Mouse (Mus musculus): ENCODE measurements around the gene Urod.
A peak's percentile ranks its signal among the peaks of the same experiment; 100 is the strongest.

Gene Urod

GRCm38 (mm10) chr4:116993672-116994621 is at the start of gene Urod:
Gene Urod, minus strand, starts transcription at chr4:116994413.
- DNase-seq (ENCODE audit: low spot score in 2 of 2): peak; percentile 84 to 89

GRCm38 (mm10) chr4:117041283-117041721 is 47.1 kb upstream of the Urod start:
- DNase-seq (ENCODE audit: low spot score in 2 of 2): no peak

GRCm38 (mm10) chr4:117040791-117041190 is 46.6 kb upstream of the Urod start:
- DNase-seq (ENCODE audit: low spot score in 2 of 2): no peak

GRCm38 (mm10) chr4:117039925-117040687 is 45.9 kb upstream of the Urod start:
- peak in 1 of 2 experiments; percentile 64 for DNase-seq (ENCODE audit: low spot score in 2 of 2)

- no peak for DNase-seq (ENCODE audit: low spot score in 2 of 2)
Measured at GRCm38 (mm10) chr4:117031105-117031504, 36.9 kb upstream of the Urod start.

GRCm38 (mm10) chr4:117023469-117023868 is 29.3 kb upstream of the Urod start:
- DNase-seq (ENCODE audit: low spot score in 2 of 2): no peak

GRCm38 (mm10) chr4:117019206-117020134 is 25.3 kb upstream of the Urod start, which contains the start of gene Eif2b3:
Gene Eif2b3, plus strand, starts transcription at chr4:117019402.
- DNase-seq (ENCODE audit: low spot score in 2 of 2): peak; percentile 58 to 84

- no peak for DNase-seq (ENCODE audit: low spot score in 2 of 2)
Measured at GRCm38 (mm10) chr4:117018327-117018726, 24.1 kb upstream of the Urod start.

- no peak for DNase-seq (ENCODE audit: low spot score in 2 of 2)
Measured at GRCm38 (mm10) chr4:117017738-117018137, 23.5 kb upstream of the Urod start.

- no peak for DNase-seq (ENCODE audit: low spot score in 2 of 2)
Measured at GRCm38 (mm10) chr4:117014901-117015415, 20.7 kb upstream of the Urod start.

GRCm38 (mm10) chr4:117013596-117013995 is 19.4 kb upstream of the Urod start:
- no peak for DNase-seq (ENCODE audit: low spot score in 2 of 2)

- DNase-seq (ENCODE audit: low spot score in 2 of 2): no peak
Measured at GRCm38 (mm10) chr4:117010231-117010630, 16.0 kb upstream of the Urod start.

- no peak for DNase-seq (ENCODE audit: low spot score in 2 of 2)
Measured at GRCm38 (mm10) chr4:117007058-117007457, 12.8 kb upstream of the Urod start.

- no peak for DNase-seq (ENCODE audit: low spot score in 2 of 2)
Measured at GRCm38 (mm10) chr4:117005611-117006400, 11.6 kb upstream of the Urod start.

GRCm38 (mm10) chr4:117004649-117005048 is 10.4 kb upstream of the Urod start:
- DNase-seq (ENCODE audit: low spot score in 2 of 2): no peak

- peak in 1 of 2 experiments; percentile 68 for DNase-seq (ENCODE audit: low spot score in 2 of 2)
Measured at GRCm38 (mm10) chr4:117002543-117003521, 8.6 kb upstream of the Urod start.

GRCm38 (mm10) chr4:117001957-117002356 is 7.7 kb upstream of the Urod start:
- DNase-seq (ENCODE audit: low spot score in 2 of 2): no peak

GRCm38 (mm10) chr4:116999513-117000154 is 5.4 kb upstream of the Urod start:
- DNase-seq (ENCODE audit: low spot score in 2 of 2): no peak

- DNase-seq (ENCODE audit: low spot score in 2 of 2): peak in 1 of 2 experiments; percentile 64
Measured at GRCm38 (mm10) chr4:116995798-116996135, 1.6 kb upstream of the Urod start.
